ENCODE assay signal across 30 mouse cellular contexts in genomic region chr8:9795724-9796123, GRCm38 (mm10). TPM values are rescaled to one million over a fixed set of nuclear protein-coding genes. Genes with fewer than 3 reads are reported as not detected.
"Had no signal": no experiment of that assay in that cellular context is flagged by ENCODE, and none has a peak within 500 bp of the region (broad histone marks: within the 10 kb centered on the region; RNA-seq: fewer than 3 reads in every experiment).

No protein-coding gene starts in this region.

- H3K36me3 ChIP-seq: limb, embryonic 12.5 days; limb, embryonic 15.5 days; midbrain, embryonic 12.5 days; midbrain, embryonic 15.5 days; neural tube, embryonic 13.5 days; stomach, embryonic 15.5 days had no signal

- H3K9ac ChIP-seq: limb, embryonic 12.5 days; limb, embryonic 15.5 days; liver, embryonic 14.5 days; liver, postnatal 0 days; lung, embryonic 14.5 days; midbrain, embryonic 12.5 days; midbrain, embryonic 15.5 days; neural tube, embryonic 13.5 days; stomach, embryonic 15.5 days had no signal

- ATAC-seq: inflammation-experienced regulatory T-cells, adult 6 months; intestine, embryonic 16.5 days; liver, postnatal 0 days; lung, postnatal 0 days; midbrain, embryonic 15.5 days had no signal

- H3K27ac ChIP-seq: layer of hippocampus, adult 2 months; left cerebral cortex, adult 2 months; limb, embryonic 12.5 days; limb, embryonic 15.5 days; liver, embryonic 14.5 days; macrophage; midbrain, embryonic 12.5 days; midbrain, embryonic 15.5 days; neural tube, embryonic 13.5 days; stomach, embryonic 15.5 days had no signal

- H3K4me1 ChIP-seq: limb, embryonic 15.5 days; midbrain, embryonic 12.5 days; neural tube, embryonic 13.5 days; stomach, embryonic 15.5 days had no signal

- H3K27me3 ChIP-seq: limb, embryonic 12.5 days; limb, embryonic 15.5 days; midbrain, embryonic 12.5 days; midbrain, embryonic 15.5 days; neural tube, embryonic 13.5 days; stomach, embryonic 15.5 days had no signal

- H3K4me3 ChIP-seq: layer of hippocampus, adult 2 months; left cerebral cortex, adult 2 months; limb, embryonic 12.5 days; limb, embryonic 15.5 days; midbrain, embryonic 12.5 days; midbrain, embryonic 15.5 days; myocyte; neural tube, embryonic 13.5 days; stomach, embryonic 15.5 days had no signal

- H3K9me3 ChIP-seq: limb, embryonic 12.5 days; limb, embryonic 15.5 days; midbrain, embryonic 12.5 days; midbrain, embryonic 15.5 days; neural tube, embryonic 13.5 days; stomach, embryonic 15.5 days had no signal

- DNase-seq: kidney, adult 18-20 months; kidney, adult 9 months; kidney, postnatal 14 days; kidney, postnatal 4 days; layer of hippocampus, postnatal 36 days; liver, postnatal 0 days; lung, embryonic 14.5 days; retina, postnatal 1 day; spleen, adult 18-20 months; thymus, adult 18-20 months; thymus, postnatal 36 days had no signal

- H3K4me2 ChIP-seq: limb, embryonic 12.5 days; limb, embryonic 15.5 days; liver, embryonic 11.5 days; lung, embryonic 14.5 days; midbrain, embryonic 12.5 days; midbrain, embryonic 15.5 days; neural tube, embryonic 13.5 days; stomach, embryonic 15.5 days had no signal

RNA-seq across cellular contexts. Expression of gene Fam155a, which starts 24.8 kb away (rescaled TPM):
- total RNA-seq: megakaryocyte, adult 5-6 weeks; monocyte, adult 5-6 weeks; neutrophil, adult 5-6 weeks had no signal
- polyA plus RNA-seq: liver, postnatal 0 days; macrophage; myocyte; testis, adult 2 months had no signal
